Mouse (Mus musculus) regulatory T cell (primary cell): Measurements from ENCODE around the gene Nploc4.

Experiments used
- in situ Hi-C: fragments of 300-600 bp; cut with MboI, MseI; formaldehyde crosslinking; loops from one replicate; pipeline ENCODE4 v1.15.1; 2025; ENCODE audit warnings: high pct_unique_total_duplicates

Nploc4 gene

GRCm38 (mm10) chr11:120342656-120343160 is 94.8 kb downstream of the Nploc4 start:
- in situ Hi-C loops: loop anchor here (10.0 kb wide), 1 partner anchor 1288 kb away; no protein-coding TSS in a partner anchor

GRCm38 (mm10) chr11:120341661-120342060 is 95.8 kb downstream of the Nploc4 start:
- in situ Hi-C loops: loop anchor here (10.0 kb wide), 1 partner anchor 1287 kb away; no protein-coding TSS in a partner anchor

GRCm38 (mm10) chr11:120339978-120340513 is 97.5 kb downstream of the Nploc4 start:
- in situ Hi-C loops: loop anchor here (10.0 kb wide), 1 partner anchor 1285 kb away; no protein-coding TSS in a partner anchor

- in situ Hi-C loops: no loop called here
Observed at GRCm38 (mm10) chr11:120338786-120339185, 98.7 kb downstream of the Nploc4 start.

- in situ Hi-C loops: no loop called here
Observed at GRCm38 (mm10) chr11:120337447-120337846, 100.1 kb downstream of the Nploc4 start.

GRCm38 (mm10) chr11:120335431-120336021 is 102.0 kb downstream of the Nploc4 start:
- in situ Hi-C loops: no loop called here
